Mouse (Mus musculus): ENCODE results near the gene Selenbp1.

Gene Selenbp1

DNA sequence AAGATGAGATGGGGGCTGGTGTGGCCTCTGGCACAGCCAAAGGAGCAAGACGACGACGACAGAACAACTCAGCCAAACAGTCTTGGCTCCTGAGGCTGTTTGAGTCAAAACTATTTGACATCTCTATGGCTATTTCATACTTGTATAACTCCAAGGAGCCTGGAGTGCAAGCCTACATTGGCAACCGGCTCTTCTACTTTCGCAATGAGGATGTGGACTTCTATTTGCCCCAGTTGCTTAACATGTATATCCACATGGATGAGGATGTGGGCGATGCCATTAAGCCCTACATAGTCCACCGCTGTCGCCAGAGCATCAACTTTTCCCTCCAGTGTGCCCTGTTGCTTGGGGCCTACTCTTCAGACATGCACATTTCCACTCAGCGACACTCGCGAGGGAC lies 51.5 kb downstream of the Selenbp1 start:
- DNase-seq = no peak

DNA sequence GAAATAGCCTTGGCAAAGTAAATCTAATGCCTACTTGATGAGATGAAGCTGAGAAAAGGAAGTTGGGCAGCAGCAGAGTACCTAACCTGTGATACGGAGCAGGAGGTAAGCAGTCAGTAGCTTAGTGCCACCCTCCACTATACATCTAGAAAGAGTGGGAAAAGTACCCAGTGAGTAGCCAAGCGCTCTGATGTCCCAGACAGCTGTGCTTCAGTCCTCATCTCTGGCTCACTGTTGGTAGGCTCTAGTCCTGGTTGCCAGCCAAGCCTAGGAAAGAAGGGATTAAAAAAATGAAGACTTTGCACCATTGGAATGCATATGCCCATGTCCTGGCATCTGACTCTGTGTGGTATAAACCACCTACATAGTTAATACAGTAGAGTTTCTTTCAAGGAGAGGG lies 52.7 kb downstream of the Selenbp1 start:
- no peak for DNase-seq

DNA sequence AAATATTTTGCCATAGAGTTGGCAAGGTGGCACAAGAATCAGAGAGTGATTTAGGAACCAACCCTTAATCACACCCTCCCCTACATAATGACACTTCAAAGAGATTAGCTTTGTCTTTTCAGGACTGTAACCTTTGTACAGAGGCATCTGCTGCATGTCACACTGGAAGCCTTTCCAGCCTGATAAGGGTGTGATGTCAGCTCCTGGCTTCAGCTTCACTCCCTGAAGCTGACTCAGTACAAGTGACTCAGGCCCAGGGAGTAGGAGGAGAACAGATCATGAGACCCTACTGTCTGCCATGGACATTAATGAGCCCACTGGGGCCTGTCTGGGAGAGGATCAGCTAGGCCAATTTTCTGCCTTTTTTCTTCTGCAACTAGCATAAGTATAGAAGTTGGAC lies 54.7 kb downstream of the Selenbp1 start:
- DNase-seq = no peak

DNA sequence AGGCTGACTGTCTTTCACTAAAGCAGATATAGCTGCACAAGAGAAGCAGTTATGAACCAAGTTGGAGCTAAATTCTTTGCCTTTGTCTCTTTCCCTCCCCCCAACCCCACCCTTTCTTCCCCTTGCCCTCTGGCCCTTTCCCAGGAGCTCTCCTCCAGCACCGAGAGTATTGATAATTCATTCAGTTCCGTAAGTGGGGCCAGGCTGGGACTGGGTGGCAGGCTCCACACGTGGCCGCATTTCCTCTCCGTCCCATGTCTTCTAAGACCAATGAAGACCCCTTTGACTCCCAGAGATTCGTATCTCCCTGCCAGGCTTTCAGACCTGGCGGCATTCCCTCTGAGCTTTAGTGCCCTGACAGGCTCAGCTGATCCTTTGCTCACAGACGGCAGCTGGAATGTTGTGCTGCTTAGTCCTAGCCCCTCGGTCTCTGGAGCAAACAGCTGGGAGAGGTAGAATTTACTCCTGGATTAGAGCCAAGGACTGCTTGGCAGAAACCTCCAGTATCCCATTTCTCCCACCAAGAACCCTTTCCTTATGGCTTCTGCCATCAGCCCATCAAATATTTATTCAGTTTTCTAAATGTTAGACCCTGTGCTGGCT lies 56.4 kb downstream of the Selenbp1 start:
- no peak for DNase-seq

Measured in B cell, adult 2 months (primary cell).